Mouse (Mus musculus) mesoderm, embryonic 11.5 days (tissue): Measurements from ENCODE around the gene Phldb2.
A peak's percentile ranks its signal among the peaks of the same experiment; 100 is the strongest.

Experiments
- DNase-seq: peaks from one replicate; pipeline ENCODE4 v3.0.0-alpha.2; 2012; ENCODE audit warnings: low read depth, low spot score

Gene Phldb2

DNA sequence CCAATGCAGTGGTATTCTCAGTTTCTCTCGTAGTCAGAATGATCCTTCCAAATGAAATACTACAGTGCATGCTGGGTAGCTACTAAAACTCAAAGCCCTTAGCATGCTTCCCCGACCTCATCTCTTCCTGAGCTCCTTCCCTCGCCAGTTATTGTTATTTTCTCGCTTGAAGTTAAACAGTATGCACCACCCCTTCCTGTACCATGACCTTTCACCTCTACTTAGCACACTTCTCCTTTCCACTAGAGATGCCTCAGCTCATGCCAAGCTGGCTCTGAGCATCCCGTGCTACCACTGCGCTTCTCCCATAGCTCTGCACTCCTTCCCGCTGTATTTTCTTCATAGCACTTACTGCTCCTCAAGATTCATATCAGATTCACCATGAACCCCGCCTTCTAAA is 215.5 kb downstream of the Phldb2 start:
- DNase-seq, result no peak

GRCm38 (mm10) chr16:45736724-45737123 is 216.7 kb downstream of the Phldb2 start:
- DNase-seq, result no peak

DNA sequence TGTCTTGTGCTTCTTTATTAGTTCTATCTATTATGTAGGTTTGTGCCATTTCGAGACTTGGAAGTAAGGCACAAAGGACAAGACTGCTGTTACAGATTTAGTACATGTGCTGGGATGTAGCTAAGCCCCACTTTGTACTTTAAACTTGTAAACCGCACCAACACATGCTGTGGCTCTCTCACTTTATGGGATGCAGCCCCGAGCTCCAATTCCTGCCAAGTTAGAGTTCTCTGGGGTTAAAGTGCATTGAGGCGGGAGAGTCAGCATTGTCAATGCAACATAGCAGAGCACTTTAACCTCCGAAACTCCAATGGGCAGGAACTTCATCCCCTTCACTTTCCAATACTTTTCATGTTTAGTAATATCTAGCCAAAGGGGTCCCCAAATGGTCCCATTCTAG is 224.2 kb downstream of the Phldb2 start:
- no peak for DNase-seq

GRCm38 (mm10) chr16:45724742-45725102 is 228.7 kb downstream of the Phldb2 start:
- peak; percentile 89 for DNase-seq

GRCm38 (mm10) chr16:45724061-45724741 is 229.2 kb downstream of the Phldb2 start, which contains the start of gene Tagln3:
Tagln3 (minus strand) TSS chr16:45724608.
- DNase-seq, result peak; percentile 79

DNA sequence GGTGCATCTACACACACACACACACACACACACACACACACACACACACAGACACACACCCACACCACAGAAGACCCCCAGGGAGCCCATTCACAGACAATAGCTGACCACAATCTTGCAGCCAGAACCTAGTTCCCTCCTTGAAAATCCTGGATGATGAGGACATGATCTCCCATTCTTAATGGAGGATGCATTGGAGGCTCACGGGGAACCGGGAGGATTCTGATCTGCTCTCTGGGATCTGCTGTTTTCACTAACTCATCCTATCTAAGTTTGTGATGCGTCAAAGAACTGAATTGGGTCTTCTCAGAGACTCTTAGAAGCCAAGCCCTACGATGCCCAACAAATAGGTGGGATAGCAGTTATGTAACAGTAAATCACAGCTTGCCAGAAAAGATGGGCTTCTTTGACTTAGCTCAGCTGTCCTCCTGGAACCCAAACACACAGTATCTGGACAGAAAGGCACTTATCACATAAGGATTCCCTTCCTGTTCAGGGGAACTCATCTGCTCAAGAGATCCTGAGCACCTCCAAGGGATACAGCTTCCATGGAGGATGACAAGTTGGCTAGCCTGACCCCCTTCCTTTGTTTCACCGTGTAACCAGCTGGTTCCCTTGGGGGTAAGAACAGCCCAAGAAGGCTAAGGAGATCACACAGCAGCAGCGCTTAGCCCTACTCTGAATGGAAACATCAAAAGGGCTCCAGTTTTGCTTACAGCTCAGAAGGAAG is 230.1 kb downstream of the Phldb2 start:
- DNase-seq, result peak; percentile 52

- no peak for DNase-seq
Measured at GRCm38 (mm10) chr16:45722460-45722951, 230.9 kb downstream of the Phldb2 start.

- DNase-seq, result no peak
Measured at GRCm38 (mm10) chr16:45720022-45720630, 233.3 kb downstream of the Phldb2 start.

- no peak for DNase-seq
Measured at GRCm38 (mm10) chr16:45718296-45718695, 235.1 kb downstream of the Phldb2 start.

DNA sequence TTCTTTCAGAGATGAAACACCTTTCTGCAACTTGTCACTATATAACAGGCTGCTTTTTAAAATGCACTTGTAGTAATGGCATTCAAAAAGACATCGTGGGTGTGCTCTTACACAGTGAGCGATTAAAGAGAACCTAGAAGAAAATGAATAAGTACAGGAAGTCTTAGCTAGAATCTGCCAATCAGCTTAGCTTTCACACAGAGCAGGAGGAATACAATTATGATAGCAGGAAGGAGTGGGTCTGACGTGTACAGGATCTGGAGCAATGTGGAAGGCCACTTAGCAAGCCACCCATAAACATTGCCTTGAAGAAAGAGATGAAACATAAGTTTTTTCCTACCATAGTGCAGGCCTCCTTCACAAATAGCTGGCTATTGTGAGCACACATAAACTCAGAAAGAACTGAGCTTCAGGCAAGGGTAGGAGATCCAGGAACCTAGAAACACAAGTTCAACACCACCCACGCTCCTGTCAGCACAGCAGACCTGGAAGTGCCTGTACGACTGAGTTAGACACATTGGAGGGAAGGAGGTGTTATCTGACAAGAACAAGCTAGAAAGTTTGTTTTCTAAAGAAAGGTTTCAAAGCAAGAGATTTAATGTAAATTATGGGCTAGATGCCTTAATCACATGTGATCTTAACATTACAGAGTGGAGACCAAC is 238.8 kb downstream of the Phldb2 start:
- no peak for DNase-seq

DNA sequence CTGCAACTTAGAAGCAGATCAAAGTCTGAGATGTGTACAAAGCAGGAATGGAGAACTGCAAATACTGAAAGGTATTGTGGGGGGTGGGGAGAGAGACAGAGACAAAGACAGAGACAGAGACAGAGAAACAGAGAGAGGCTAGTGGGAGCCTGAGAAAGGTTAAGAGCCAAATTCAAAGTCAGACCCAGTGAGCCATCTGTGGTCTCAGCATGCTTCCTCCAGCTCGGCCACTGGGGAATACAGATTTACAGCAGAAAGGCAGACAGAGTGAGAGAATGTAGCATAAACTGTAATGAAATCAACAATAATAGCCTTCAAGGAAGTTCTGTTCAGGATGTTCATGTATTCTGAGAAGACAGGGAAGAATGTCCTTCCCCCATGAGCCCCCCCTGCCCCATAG is 239.5 kb downstream of the Phldb2 start:
- no peak for DNase-seq

GRCm38 (mm10) chr16:45713261-45713660 is 240.1 kb downstream of the Phldb2 start:
- peak; percentile 30 for DNase-seq

DNA sequence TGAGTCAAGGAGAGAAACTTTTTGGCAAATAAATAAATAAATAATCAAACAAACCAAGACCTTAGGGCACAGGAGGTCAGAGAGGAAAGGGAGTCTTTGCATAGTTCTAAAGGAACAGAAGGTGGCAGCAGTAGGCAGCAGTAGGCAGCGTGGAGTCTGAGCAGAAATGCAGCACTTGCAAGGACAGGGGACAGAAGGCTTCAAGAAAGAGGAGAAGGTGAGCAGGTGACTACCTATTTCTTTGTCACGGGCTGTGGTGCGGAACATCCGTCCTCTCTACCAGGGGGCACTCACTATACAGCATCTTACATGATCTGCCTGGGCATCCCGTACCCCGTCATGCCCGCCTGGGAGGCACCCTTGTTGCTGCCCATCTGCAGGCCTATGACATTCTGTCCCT is 242.1 kb downstream of the Phldb2 start:
- DNase-seq, result no peak

DNA sequence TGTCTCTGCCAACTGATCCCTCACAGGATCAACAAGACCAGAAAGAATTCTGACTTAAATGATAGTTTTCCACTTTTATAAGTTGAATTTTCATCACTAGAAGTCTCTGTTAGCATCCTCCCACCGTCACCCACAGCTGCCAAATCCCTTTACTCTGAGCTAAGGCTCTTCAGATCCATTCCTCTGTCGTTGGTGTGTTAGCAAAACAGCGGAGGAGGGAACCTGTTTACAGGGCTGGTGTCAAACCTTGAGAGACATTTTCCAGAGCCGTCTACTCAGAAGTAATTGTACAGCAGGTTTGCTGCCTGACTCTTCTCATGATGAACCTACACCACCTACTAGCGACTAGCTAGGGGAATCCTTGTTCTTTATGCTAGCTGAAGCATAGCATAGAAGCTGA is 254.1 kb downstream of the Phldb2 start:
- DNase-seq, result no peak

DNA sequence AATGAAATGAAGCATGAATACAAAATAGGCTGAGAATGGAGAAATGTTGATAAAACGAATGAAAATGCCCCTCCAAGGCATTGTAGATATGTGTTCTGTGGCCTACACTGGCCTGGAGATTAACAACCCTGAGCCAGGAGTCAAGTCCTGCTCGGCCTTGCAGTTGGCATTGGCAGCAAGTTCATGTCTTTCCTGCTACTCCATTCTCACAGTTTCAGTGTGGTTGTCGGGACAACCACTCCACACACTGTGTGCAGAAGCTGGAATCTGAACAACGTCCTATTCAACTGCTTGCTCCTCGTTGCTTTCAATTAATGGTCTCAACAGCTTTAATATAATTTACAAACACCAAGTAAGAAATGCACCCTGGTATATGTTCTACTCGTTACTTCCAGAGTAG is 255.4 kb downstream of the Phldb2 start:
- no peak for DNase-seq
